Mouse (Mus musculus) lung, adult 2 months (tissue): Measurements from ENCODE around the gene Ablim2.

Experiments
- CTCF ChIP-seq: fragments of 200-500 bp; IDR thresholded peaks from 2 replicates; pipeline ENCODE4 v1.5.1; 2011; ENCODE audit warnings: mild to moderate bottlenecking, low read length, control low read depth; ENCODE audit not compliant: insufficient read depth
- POLR2A ChIP-seq: fragments of 200-500 bp; IDR thresholded peaks from 2 replicates; pipeline ENCODE4 v1.6.1; 2011; ENCODE audit warnings: low read depth, mild to moderate bottlenecking, control low read depth, low read length, borderline replicate concordance; ENCODE audit errors: extremely low read depth

DNA sequence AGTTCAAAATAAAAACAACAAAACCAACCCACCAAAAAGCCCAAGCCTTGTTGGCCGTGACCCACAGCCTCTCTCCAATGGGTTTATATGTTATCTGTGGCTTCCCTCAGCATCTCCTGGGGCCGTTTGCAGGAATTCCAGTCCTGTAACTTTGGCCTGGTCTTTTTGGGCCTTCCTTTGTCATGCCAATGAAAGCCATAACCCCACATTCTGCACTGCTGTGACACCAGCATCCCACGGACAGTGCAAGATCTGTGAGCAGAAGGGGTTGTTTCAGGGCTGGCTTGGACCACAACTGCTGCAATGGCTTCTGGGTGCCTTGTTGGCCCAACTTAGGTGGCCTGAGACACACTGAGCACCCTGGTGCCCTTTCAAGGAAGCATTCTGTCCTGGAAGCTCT is 10.8 kb downstream of the Ablim2 start:
- TF ChIP-seq CTCF: no peak
- TF ChIP-seq POLR2A: no peak
